Mouse (Mus musculus): Measurements from ENCODE around the gene Pabpc4.

- no peak for TF ChIP-seq CTCF (conservative IDR thresholded peaks at IDR 0.05; ENCODE audit: insufficient read depth, insufficient read length, low read depth, low read length)
- TF ChIP-seq POLR2A (IDR thresholded peaks at IDR 0.05; ENCODE audit: low read depth, low read length): no peak
Observed at GRCm38 (mm10) chr4:123335796-123336585, 73.8 kb downstream of the Pabpc4 start.

All from kidney, adult 2 months (tissue).